Mouse (Mus musculus): Measurements from ENCODE around the gene Itga3. TPM values are rescaled to one million over a fixed set of nuclear protein-coding genes. Genes with fewer than 3 reads are reported as not detected.

Gene Itga3
- polyA plus RNA-seq, 1 experiment from 2014 or later = 10.2 TPM

DNA sequence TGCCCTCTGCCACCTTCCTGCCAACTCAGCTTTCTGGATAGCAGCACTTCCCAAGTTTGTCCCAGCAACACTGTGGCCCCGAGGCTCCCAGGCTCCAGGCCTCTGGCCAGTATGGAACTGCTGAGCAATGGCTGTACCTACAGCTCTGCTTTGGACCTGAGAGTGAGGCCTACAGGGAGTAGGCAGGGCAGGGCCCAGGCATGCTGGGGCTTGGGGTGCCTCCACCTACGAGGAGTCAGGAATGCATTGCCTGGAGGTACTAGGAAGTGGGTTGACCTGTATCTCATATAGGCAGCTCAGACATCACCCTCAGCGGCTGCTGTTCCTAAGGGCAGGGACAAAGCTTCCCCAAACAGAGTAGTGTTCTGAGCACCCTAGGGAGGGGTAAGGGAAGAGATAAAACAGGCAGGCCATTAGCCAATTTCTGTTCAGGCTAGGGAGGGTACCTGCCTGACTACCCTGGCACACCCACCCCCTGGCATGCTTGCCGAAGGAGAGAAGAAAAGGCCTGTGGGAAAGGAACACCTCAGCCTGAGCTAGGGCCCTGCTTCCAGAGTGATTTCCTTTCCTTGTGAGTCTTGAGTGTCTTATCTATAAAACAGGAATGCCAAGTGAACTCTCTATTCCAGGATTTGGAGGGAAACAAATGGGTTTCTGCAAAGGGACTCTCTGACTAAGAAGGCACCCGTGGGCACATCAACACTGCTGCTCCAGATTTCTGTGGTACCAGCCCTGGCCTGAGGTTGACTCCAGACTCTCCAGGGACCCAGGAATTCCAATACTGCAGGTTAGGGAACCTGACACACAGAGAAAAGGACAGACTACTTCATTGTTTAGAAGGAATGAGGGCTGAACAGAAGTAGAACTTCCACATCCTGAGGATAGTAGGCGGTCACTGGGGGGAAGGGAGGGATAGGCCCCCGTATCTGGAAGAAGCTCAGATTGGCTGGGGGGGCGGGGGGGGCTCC, 6.2 kb downstream of the Itga3 start:
- ATAC-seq (ENCODE audit: extremely low read depth, insufficient number of reproducible peaks, low FRiP score, low TSS enrichment) = no peak
- no peaks in the 10 kb centered on the region for H3K9me3 ChIP-seq
- peaks cover 12% of the 10 kb centered on the region for H3K27me3 ChIP-seq (replicated peaks)
- peaks cover 16% of the 10 kb centered on the region for H3K36me3 ChIP-seq
- H3K9ac ChIP-seq = peak overlapping the region; percentile 53; the same call in 1 of the 2 replicates
- H3K27ac ChIP-seq (replicated peaks) = peak overlapping the region; percentile 87
- 0 out of 2 replicates have a peak overlapping the region, but pooled peaks have one; percentile 2 for H3K4me3 ChIP-seq
- peaks cover 71% of the 10 kb centered on the region for H3K4me1 ChIP-seq
- H3K4me2 ChIP-seq = peak overlapping the region; percentile 45
- WGBS = 43% methylated on average over 8 of the region's 8 CpGs

DNA sequence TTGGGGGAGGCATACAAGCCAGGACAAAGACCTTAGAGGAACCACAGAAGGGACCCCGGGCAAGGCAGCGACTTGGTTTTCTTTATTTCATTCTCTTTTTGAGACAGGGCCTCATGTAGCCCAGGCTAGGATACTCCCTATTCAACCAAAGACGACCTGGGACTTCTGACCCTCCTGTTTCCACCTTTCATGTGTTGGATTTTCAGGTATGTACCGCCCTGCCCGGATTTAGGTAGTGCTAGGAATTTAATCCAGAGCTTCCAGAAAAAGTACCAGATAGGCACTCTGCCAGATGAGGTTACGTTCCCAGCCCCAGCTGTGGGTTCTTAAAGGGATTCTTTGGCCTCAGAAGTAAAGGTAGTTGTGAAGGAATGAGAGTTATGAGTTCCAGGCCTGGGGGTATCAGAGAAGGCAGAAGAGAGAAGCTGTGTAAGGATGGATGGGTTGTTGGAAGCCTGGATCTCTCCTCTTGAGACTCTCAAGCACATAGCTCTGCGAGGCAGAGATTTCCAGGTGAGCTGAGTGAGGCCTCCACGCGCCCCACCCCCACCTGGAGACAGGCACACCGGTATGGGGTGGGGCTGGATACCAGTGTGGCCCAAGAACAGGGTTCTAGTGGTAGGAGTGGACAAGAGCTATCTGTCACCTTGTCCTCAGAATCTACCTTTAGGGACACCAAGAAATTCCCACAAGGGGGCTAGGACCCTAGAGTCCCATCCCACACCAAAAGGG, 7.2 kb downstream of the Itga3 start:
- H3K4me2 ChIP-seq = no peak overlapping the region
- H3K27ac ChIP-seq (replicated peaks) = peak overlapping the region; percentile 87
- peak overlapping the region; percentile 6; the same call in 1 of the 2 replicates for H3K9ac ChIP-seq
- H3K4me1 ChIP-seq = peaks cover 61% of the 10 kb centered on the region
- 71% methylated on average over 10 of the region's 10 CpGs for WGBS
- no peak overlapping the region for H3K4me3 ChIP-seq
- no peaks in the 10 kb centered on the region for H3K9me3 ChIP-seq
- no peak for ATAC-seq (ENCODE audit: extremely low read depth, insufficient number of reproducible peaks, low FRiP score, low TSS enrichment)
- H3K36me3 ChIP-seq = peaks cover 23% of the 10 kb centered on the region
- H3K27me3 ChIP-seq (replicated peaks) = 0 out of 2 replicates have a peak, but pooled peaks cover 2% of the 10 kb centered on the region

DNA sequence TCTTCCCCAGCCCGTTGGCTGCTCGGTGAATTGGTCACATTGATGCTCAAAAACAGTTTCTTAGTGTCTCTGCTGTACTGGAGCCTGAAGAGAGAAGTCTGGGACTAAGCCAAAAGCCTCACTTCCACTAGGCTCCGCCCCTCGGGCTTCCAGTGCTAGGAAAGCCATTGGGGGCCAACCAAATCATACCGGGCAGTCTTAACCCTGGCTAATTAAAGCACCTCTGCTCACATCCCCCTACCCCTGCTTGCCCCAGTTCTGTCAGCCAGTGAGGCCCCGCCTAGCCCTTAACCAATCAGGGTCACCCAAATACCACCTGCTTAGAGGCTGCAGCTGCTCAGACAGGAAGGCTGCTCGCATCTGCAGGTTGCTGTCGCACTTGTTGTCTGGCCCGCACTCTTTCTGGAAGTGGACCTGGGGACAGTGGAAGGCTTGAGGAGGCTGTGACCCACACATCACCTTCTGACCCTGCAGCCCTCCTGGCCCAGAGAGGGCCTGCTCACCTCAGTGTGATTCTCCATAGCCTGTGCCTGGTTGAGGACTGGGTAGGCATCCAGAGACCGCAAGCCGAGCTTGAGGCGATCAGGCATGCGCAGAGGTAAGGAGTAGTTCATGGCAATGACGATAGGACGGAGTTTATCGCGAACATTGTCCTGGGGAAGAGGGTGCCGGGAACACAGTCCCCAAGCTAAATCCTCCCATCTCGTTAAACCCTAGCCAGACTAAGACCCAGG, 19.7 kb downstream of the Itga3 start:
- no peaks in the 10 kb centered on the region for H3K9me3 ChIP-seq
- peaks cover 3% of the 10 kb centered on the region; the same call in 1 of the 2 replicates for H3K27me3 ChIP-seq (replicated peaks)
- H3K4me2 ChIP-seq = no peak overlapping the region
- ATAC-seq (ENCODE audit: extremely low read depth, insufficient number of reproducible peaks, low FRiP score, low TSS enrichment) = no peak
- H3K9ac ChIP-seq = no peak overlapping the region
- WGBS = 43% methylated on average over 19 of the region's 19 CpGs
- peaks cover 86% of the 10 kb centered on the region for H3K36me3 ChIP-seq
- no peak overlapping the region for H3K4me3 ChIP-seq
- peaks cover 8% of the 10 kb centered on the region; the same call in 1 of the 2 replicates for H3K4me1 ChIP-seq
- H3K27ac ChIP-seq (replicated peaks) = no peak overlapping the region

- Histone ChIP-seq H3K9me3 (no peaks in the 10 kb centered on the region), H3K27me3 (replicated peaks) (peaks cover 3% of the 10 kb centered on the region; the same call in 1 of the 2 replicates), H3K36me3 (peaks cover 76% of the 10 kb centered on the region), H3K4me3 (no peak overlapping the region), H3K4me2 (no peak overlapping the region), H3K4me1 (peaks cover 8% of the 10 kb centered on the region; the same call in 1 of the 2 replicates), H3K27ac (replicated peaks) (no peak overlapping the region), H3K9ac (no peak overlapping the region)
- no peak for ATAC-seq (ENCODE audit: extremely low read depth, insufficient number of reproducible peaks, low FRiP score, low TSS enrichment)
- 55% methylated on average over 9 of the region's 9 CpGs for WGBS
These were observed 23.5 kb downstream of the Itga3 start for GRCm38 (mm10) chr11:95053062-95053461.

DNA sequence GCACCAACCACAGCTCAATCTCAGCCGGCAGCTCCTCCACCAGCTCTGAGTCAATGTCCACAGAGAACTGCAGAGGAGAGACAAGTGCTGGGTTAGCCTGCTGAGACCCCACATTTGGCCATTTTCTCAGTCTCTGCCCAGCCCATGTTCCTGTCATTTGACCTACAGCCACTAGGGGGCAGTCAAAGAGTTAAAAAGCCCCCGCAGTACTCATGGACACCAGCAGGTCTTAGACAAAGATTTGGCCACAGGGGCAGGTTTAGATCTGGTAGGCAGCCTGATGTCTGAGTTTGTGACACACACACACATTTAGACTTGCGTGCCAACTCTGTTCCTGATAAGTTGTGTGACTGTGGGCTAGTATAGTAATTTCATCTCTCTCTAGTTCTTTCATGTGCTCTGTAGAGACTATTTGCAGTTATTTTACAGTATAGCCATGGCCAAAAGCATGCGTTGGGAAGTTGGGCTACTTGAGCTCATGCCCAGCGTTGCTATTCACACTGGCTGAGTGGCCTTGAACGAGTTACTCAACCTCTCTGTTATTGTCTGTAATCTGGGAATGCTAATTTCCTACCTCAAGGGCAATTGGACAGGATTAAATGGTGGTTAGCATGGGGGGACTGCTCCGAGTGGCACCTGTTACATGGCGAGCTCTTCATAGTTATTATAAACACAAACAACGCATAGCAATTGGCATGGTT, 29.5 kb downstream of the Itga3 start:
- Histone ChIP-seq H3K36me3 (peaks cover 45% of the 10 kb centered on the region), H3K9me3 (no peaks in the 10 kb centered on the region), H3K4me3 (no peak overlapping the region), H3K4me1 (no peaks in the 10 kb centered on the region), H3K9ac (no peak overlapping the region), H3K27ac (replicated peaks) (no peak overlapping the region), H3K4me2 (no peak overlapping the region), H3K27me3 (replicated peaks) (peaks cover 9% of the 10 kb centered on the region; the same call in 1 of the 2 replicates)
- WGBS = 48% methylated on average over 9 of the region's 9 CpGs
- ATAC-seq (ENCODE audit: extremely low read depth, insufficient number of reproducible peaks, low FRiP score, low TSS enrichment) = no peak

DNA sequence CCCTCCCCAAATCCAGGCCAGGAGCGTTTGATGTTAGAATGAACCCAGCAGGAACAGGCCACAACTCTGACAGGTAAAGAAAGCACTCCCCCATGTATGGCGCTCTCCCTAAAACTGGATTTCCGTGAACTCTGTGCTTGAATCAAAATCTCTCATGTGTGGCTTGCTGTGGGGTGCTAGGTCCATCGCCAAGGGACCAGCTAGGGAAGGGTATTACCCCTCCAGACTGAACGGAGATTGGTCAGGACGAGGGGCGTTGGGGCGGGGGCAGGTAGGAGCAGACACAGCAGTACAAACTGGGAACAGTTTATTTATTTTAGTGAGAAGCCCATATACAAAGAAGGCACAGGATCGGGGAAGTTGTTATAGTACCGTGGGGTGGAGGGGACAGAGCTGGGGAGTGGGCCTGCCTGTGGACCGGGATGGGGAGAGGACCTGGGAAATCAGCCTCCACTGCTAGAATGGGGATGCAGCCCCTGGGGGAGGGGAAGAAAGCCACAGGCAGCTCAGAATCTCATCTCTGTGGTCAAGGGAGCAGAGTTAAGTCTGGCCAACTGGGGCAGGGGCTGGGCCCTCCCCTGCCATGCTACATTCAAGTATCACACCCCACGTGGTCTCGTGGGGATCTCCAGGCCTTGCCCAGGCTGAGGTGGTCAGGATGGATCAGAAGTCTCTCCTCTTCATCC, 32.3 kb downstream of the Itga3 start:
- no peak overlapping the region for H3K9ac ChIP-seq
- WGBS = 54% methylated on average over 13 of the region's 13 CpGs
- H3K9me3 ChIP-seq = no peaks in the 10 kb centered on the region
- H3K36me3 ChIP-seq = peaks cover 24% of the 10 kb centered on the region
- H3K4me2 ChIP-seq = no peak overlapping the region
- H3K4me3 ChIP-seq = no peak overlapping the region
- H3K27ac ChIP-seq (replicated peaks) = no peak overlapping the region
- H3K4me1 ChIP-seq = peaks cover 19% of the 10 kb centered on the region
- H3K27me3 ChIP-seq (replicated peaks) = peaks cover 9% of the 10 kb centered on the region; the same call in 1 of the 2 replicates
- no peak for ATAC-seq (ENCODE audit: extremely low read depth, insufficient number of reproducible peaks, low FRiP score, low TSS enrichment)

- H3K4me1 ChIP-seq = peaks cover 19% of the 10 kb centered on the region
- H3K27me3 ChIP-seq (replicated peaks) = peaks cover 9% of the 10 kb centered on the region; the same call in 1 of the 2 replicates
- no peak overlapping the region for H3K4me3 ChIP-seq
- H3K27ac ChIP-seq (replicated peaks) = no peak overlapping the region
- WGBS = 52% methylated on average over 7 of the region's 7 CpGs
- no peaks in the 10 kb centered on the region for H3K9me3 ChIP-seq
- H3K4me2 ChIP-seq = no peak overlapping the region
- H3K36me3 ChIP-seq = peaks cover 28% of the 10 kb centered on the region
- no peak for ATAC-seq (ENCODE audit: extremely low read depth, insufficient number of reproducible peaks, low FRiP score, low TSS enrichment)
- H3K9ac ChIP-seq = no peak overlapping the region
These were observed 33.0 kb downstream of the Itga3 start for GRCm38 (mm10) chr11:95043608-95044007.

GRCm38 (mm10) chr11:95043060-95043459, 33.5 kb downstream of the Itga3 start:
- H3K27me3 ChIP-seq (replicated peaks) = peaks cover 9% of the 10 kb centered on the region; the same call in 1 of the 2 replicates
- peaks cover 19% of the 10 kb centered on the region for H3K4me1 ChIP-seq
- peaks cover 34% of the 10 kb centered on the region for H3K36me3 ChIP-seq
- WGBS = 80% methylated on average over 4 of the region's 4 CpGs
- no peaks in the 10 kb centered on the region for H3K9me3 ChIP-seq
- no peak overlapping the region for H3K4me3 ChIP-seq
- ATAC-seq (ENCODE audit: extremely low read depth, insufficient number of reproducible peaks, low FRiP score, low TSS enrichment) = no peak
- no peak overlapping the region for H3K27ac ChIP-seq (replicated peaks)
- no peak overlapping the region for H3K9ac ChIP-seq
- H3K4me2 ChIP-seq = no peak overlapping the region

- WGBS = under 1% methylated on average over 11 of the region's 11 CpGs
These were observed 34.5 kb downstream of the Itga3 start for GRCm38 (mm10) chr11:95042096-95042495.

GRCm38 (mm10) chr11:95041139-95041609, 35.4 kb downstream of the Itga3 start, which contains the start of gene Pdk2:
Gene Pdk2, minus strand, starts transcription at chr11:95041354.
- Histone ChIP-seq H3K4me3 (peak within 1 kb of the TSS; percentile 73), H3K9ac (peak within 1 kb of the TSS; percentile 90), H3K4me1 (peaks cover 19% of the 10 kb centered on the region), H3K27me3 (replicated peaks) (peaks cover 9% of the 10 kb centered on the region; the same call in 1 of the 2 replicates), H3K9me3 (no peaks in the 10 kb centered on the region), H3K36me3 (peaks cover 52% of the 10 kb centered on the region), H3K4me2 (peak within 1 kb of the TSS; percentile 74), H3K27ac (replicated peaks) (peak within 1 kb of the TSS; percentile 84)
- peak; percentile 94 for ATAC-seq (ENCODE audit: extremely low read depth, insufficient number of reproducible peaks, low FRiP score, low TSS enrichment)
- WGBS = under 1% methylated on average over 38 of the region's 41 CpGs

More at GRCm38 (mm10) chr11:95042096-95042495, 34.5 kb downstream of the Itga3 start:
- Histone ChIP-seq H3K36me3 (peaks cover 43% of the 10 kb centered on the region), H3K4me3 (peak overlapping the region; percentile 73), H3K4me1 (peaks cover 19% of the 10 kb centered on the region), H3K9me3 (no peaks in the 10 kb centered on the region), H3K27ac (replicated peaks) (peak overlapping the region; percentile 65), H3K27me3 (replicated peaks) (peaks cover 9% of the 10 kb centered on the region; the same call in 1 of the 2 replicates), H3K9ac (peak overlapping the region; percentile 70), H3K4me2 (peak overlapping the region; percentile 74)
- ATAC-seq (ENCODE audit: extremely low read depth, insufficient number of reproducible peaks, low FRiP score, low TSS enrichment) = no peak; the same call in 1 of the 2 replicates
